Mouse (Mus musculus) G1E (cell line): ENCODE results near the gene Rragd.

Source experiments
- CTCF ChIP-seq: IDR thresholded peaks from 2 replicates; pipeline ENCODE4 v1.5.1; 2012; ENCODE audit warnings: low read depth, low read length, inconsistent platforms, mixed read lengths
- GATA1 ChIP-seq: IDR thresholded peaks from 2 replicates; pipeline ENCODE4 v1.6.1; 2012; ENCODE audit warnings: borderline replicate concordance, low read length, inconsistent platforms, mixed read lengths
- GATA2 ChIP-seq: IDR thresholded peaks from 2 replicates; pipeline ENCODE4 v1.6.1; 2012; ENCODE audit warnings: low read depth, low read length, inconsistent platforms, borderline replicate concordance
- POLR2AphosphoS5 ChIP-seq: IDR thresholded peaks from 2 replicates; pipeline ENCODE4 v1.6.1; 2012; ENCODE audit warnings: low read depth, low read length, inconsistent platforms; ENCODE audit not compliant: insufficient replicate concordance

GRCm38 (mm10) chr4:33064986-33065385, 82.1 kb downstream of the Rragd start:
- TF ChIP-seq CTCF (no peak), POLR2AphosphoS5 (no peak), GATA2 (no peak), GATA1 (no peak)
